Mouse (Mus musculus): ENCODE data around the gene Trir. TPM values are rescaled to one million over a fixed set of nuclear protein-coding genes. Genes with fewer than 3 reads are reported as not detected.
A peak's percentile ranks its signal among the peaks of the same experiment; 100 is the strongest.

Gene Trir
- total RNA-seq, 2 experiments from 2014 or later, result 71.9 to 73.6 TPM

- intact Hi-C loops (cut with DNase I), result loop anchor here (5.0 to 10.0 kb wide), 2 partner anchors 98 to 340 kb away; no protein-coding TSS in a partner anchor
- no peak for DNase-seq
Measured at GRCm38 (mm10) chr8:85074617-85075016, 48.0 kb downstream of the Trir start.

- intact Hi-C loops (cut with DNase I), result loop anchor here (5.0 to 10.0 kb wide), 2 partner anchors 96 to 339 kb away; no protein-coding TSS in a partner anchor
- DNase-seq, result no peak
Measured at GRCm38 (mm10) chr8:85076001-85076400, 49.4 kb downstream of the Trir start.

GRCm38 (mm10) chr8:85076993-85077392, 50.4 kb downstream of the Trir start:
- intact Hi-C loops (cut with DNase I), result loop anchor here (5.0 to 10.0 kb wide), 2 partner anchors 95 to 338 kb away; no protein-coding TSS in a partner anchor
- peak; percentile 58 to 68 for DNase-seq

Small RNA genes lying within 50 kb of the gene (microRNA-seq; reads per million reads assigned to microRNA genes)
- 0 reads per million in 2 experiments for gene Mir7070

Other genes with a start within 250 kb of the Trir start
- gene Nfix, start 226.5 kb upstream of the Trir start, total RNA-seq (2021), result 100 to 1,000 TPM; 433 to 510 TPM
- gene Dand5, start 204.0 kb upstream of the Trir start, total RNA-seq (2021), result 1 to 10 TPM; 8.3 to 9.9 TPM
- 10 to 100 TPM; 17.7 to 23.0 TPM for gene Gadd45gip1, start 195.3 kb upstream of the Trir start, total RNA-seq (2021)
- 100 to 1,000 TPM; 136 to 151 TPM for gene Rad23a, start 186.2 kb upstream of the Trir start, total RNA-seq (2021)
- 100 to 1,000 TPM; 153 to 159 TPM for gene Calr, start 179.9 kb upstream of the Trir start, total RNA-seq (2021)
- gene Farsa, start 169.8 kb upstream of the Trir start, total RNA-seq (2021), result 10 to 100 TPM; 22.1 to 26.2 TPM
- gene Syce2, start 154.7 kb upstream of the Trir start, total RNA-seq (2021), result 1 to 10 TPM in 1 of 2 experiments, under 1 TPM in 1; 0.71 to 1.4 TPM
- 10 to 100 TPM; 25.5 to 45.9 TPM for gene Gcdh, start 132.9 kb upstream of the Trir start, total RNA-seq (2021)
- not detected for gene Klf1, start 124.9 kb upstream of the Trir start, total RNA-seq (2021)
- 1 to 10 TPM; 3.7 to 5.1 TPM for gene Dnase2a, start 118.3 kb upstream of the Trir start, total RNA-seq (2021)
- not detected for gene Mast1, start 89.5 kb upstream of the Trir start, total RNA-seq (2021)
- not detected for gene Rtbdn, start 79.8 kb upstream of the Trir start, total RNA-seq (2021)
- gene Gm49661, start 57.4 kb upstream of the Trir start, total RNA-seq (2021), result not detected
- 100 to 1,000 TPM; 180 to 196 TPM for gene Prdx2, start 57.2 kb upstream of the Trir start, total RNA-seq (2021)
- gene Rnaseh2a, start 57.1 kb upstream of the Trir start, total RNA-seq (2021), result 10 to 100 TPM; 23.3 to 23.8 TPM
- gene Junb, start 48.1 kb upstream of the Trir start, total RNA-seq (2021), result 10 to 100 TPM in 1 of 2 experiments, 1 to 10 TPM in 1; 4.3 to 12.8 TPM
- gene Hook2, start 36.2 kb upstream of the Trir start, total RNA-seq (2021), result 1 to 10 TPM; 1.4 to 1.5 TPM
- not detected for gene Best2, start 12.3 kb upstream of the Trir start, total RNA-seq (2021)
- gene Asna1, start 1.5 kb upstream of the Trir start, total RNA-seq (2021), result 10 to 100 TPM; 49.7 to 50.8 TPM
- gene Tnpo2, start 10.1 kb downstream of the Trir start, total RNA-seq (2021), result 10 to 100 TPM; 29.3 to 29.7 TPM
- gene Fbxw9, start 33.2 kb downstream of the Trir start, total RNA-seq (2021), result 1 to 10 TPM; 1.4 to 2.4 TPM
- not detected for gene Gm5741, start 41.2 kb downstream of the Trir start, total RNA-seq (2021)
- 10 to 100 TPM; 18.2 to 23.6 TPM for gene Dhps, start 44.9 kb downstream of the Trir start, total RNA-seq (2021)
- gene Wdr83os, start 53.9 kb downstream of the Trir start, total RNA-seq (2021), result 10 to 100 TPM; 37.3 to 44.5 TPM
- 10 to 100 TPM; 13.5 to 15.6 TPM for gene Wdr83, start 54.5 kb downstream of the Trir start, total RNA-seq (2021)
- gene Man2b1, start 56.4 kb downstream of the Trir start, total RNA-seq (2021), result 1 to 10 TPM; 9.0 TPM
- 1 to 10 TPM in 1 of 2 experiments, under 1 TPM in 1; 0.76 to 1.1 TPM for gene Zfp791, start 96.3 kb downstream of the Trir start, total RNA-seq (2021)
- gene Cks1brt, start 125.1 kb downstream of the Trir start, total RNA-seq (2021), result not detected
- gene Olfr371, start 199.2 kb downstream of the Trir start, total RNA-seq (2021), result not detected